Mouse (Mus musculus): ENCODE measurements around the gene Psmb7. TPM values are rescaled to one million over a fixed set of nuclear protein-coding genes. Genes with fewer than 3 reads are reported as not detected.

The Psmb7 gene
- polyA plus RNA-seq, 1 experiment from 2014 or later = 299 TPM

- Histone ChIP-seq H3K36me3 (no peaks in the 10 kb centered on the region), H3K9me3 (no peaks in the 10 kb centered on the region), H3K27me3 (replicated peaks) (0 out of 2 replicates have a peak, but pooled peaks cover 3% of the 10 kb centered on the region), H3K9ac (no peak overlapping the region), H3K4me1 (no peaks in the 10 kb centered on the region), H3K27ac (no peak overlapping the region), H3K4me2 (replicated peaks) (no peak overlapping the region), H3K4me3 (no peak overlapping the region)
- WGBS = 0% methylated on average over 1 of the region's 1 CpGs
- ATAC-seq (ENCODE audit: low FRiP score, low read depth) = no peak
These were observed 17.5 kb upstream of the Psmb7 start for GRCm38 (mm10) chr2:38661398-38661797.

GRCm38 (mm10) chr2:38658338-38658836 is 14.5 kb upstream of the Psmb7 start:
- peak overlapping the region; percentile 31 for H3K4me3 ChIP-seq
- H3K27me3 ChIP-seq (replicated peaks) = 0 out of 2 replicates have a peak, but pooled peaks cover 4% of the 10 kb centered on the region
- H3K9ac ChIP-seq = peak overlapping the region; percentile 38; the same call in 1 of the 2 replicates
- H3K4me1 ChIP-seq = no peaks in the 10 kb centered on the region
- no peak overlapping the region for H3K27ac ChIP-seq
- no peaks in the 10 kb centered on the region for H3K9me3 ChIP-seq
- H3K36me3 ChIP-seq = no peaks in the 10 kb centered on the region
- H3K4me2 ChIP-seq (replicated peaks) = peak overlapping the region; percentile 63
- peak; percentile 92 for ATAC-seq (ENCODE audit: low FRiP score, low read depth)
- WGBS = 0% methylated on average over 24 of the region's 25 CpGs

- Histone ChIP-seq H3K36me3 (no peaks in the 10 kb centered on the region), H3K27me3 (replicated peaks) (0 out of 2 replicates have a peak, but pooled peaks cover 4% of the 10 kb centered on the region), H3K9me3 (no peaks in the 10 kb centered on the region), H3K4me1 (no peaks in the 10 kb centered on the region), H3K4me2 (replicated peaks) (no peak overlapping the region), H3K9ac (no peak overlapping the region), H3K4me3 (no peak overlapping the region), H3K27ac (no peak overlapping the region)
- 72% methylated on average over 2 of the region's 2 CpGs for WGBS
- no peak for ATAC-seq (ENCODE audit: low FRiP score, low read depth)
These were observed 9.8 kb upstream of the Psmb7 start for GRCm38 (mm10) chr2:38653694-38654093.

GRCm38 (mm10) chr2:38653293-38653619 is 9.4 kb upstream of the Psmb7 start:
- Histone ChIP-seq H3K9ac (no peak overlapping the region), H3K4me2 (replicated peaks) (no peak overlapping the region), H3K4me1 (no peaks in the 10 kb centered on the region), H3K4me3 (no peak overlapping the region), H3K36me3 (no peaks in the 10 kb centered on the region), H3K27ac (no peak overlapping the region), H3K9me3 (no peaks in the 10 kb centered on the region), H3K27me3 (replicated peaks) (0 out of 2 replicates have a peak, but pooled peaks cover 4% of the 10 kb centered on the region)
- ATAC-seq (ENCODE audit: low FRiP score, low read depth) = no peak
- 95% methylated on average over 5 of the region's 5 CpGs for WGBS

- Histone ChIP-seq H3K27ac (no peak overlapping the region), H3K9me3 (no peaks in the 10 kb centered on the region), H3K4me1 (no peaks in the 10 kb centered on the region), H3K4me2 (replicated peaks) (no peak overlapping the region), H3K4me3 (no peak overlapping the region), H3K36me3 (no peaks in the 10 kb centered on the region), H3K27me3 (replicated peaks) (0 out of 2 replicates have a peak, but pooled peaks cover 4% of the 10 kb centered on the region), H3K9ac (no peak overlapping the region)
- no peak for ATAC-seq (ENCODE audit: low FRiP score, low read depth)
- 69% methylated on average over 10 of the region's 10 CpGs for WGBS
These were observed 8.8 kb upstream of the Psmb7 start for GRCm38 (mm10) chr2:38652565-38653292.

- Histone ChIP-seq H3K36me3 (no peaks in the 10 kb centered on the region), H3K9ac (no peak overlapping the region), H3K4me1 (0 out of 2 replicates have a peak, but pooled peaks cover 5% of the 10 kb centered on the region), H3K4me3 (no peak overlapping the region), H3K9me3 (no peaks in the 10 kb centered on the region), H3K27me3 (replicated peaks) (0 out of 2 replicates have a peak, but pooled peaks cover 4% of the 10 kb centered on the region), H3K27ac (no peak overlapping the region), H3K4me2 (replicated peaks) (no peak overlapping the region)
- ATAC-seq (ENCODE audit: low FRiP score, low read depth) = no peak
- WGBS = 85% methylated on average over 7 of the region's 7 CpGs
These were observed 8.2 kb upstream of the Psmb7 start for GRCm38 (mm10) chr2:38652098-38652497.

GRCm38 (mm10) chr2:38650340-38650739 is 6.5 kb upstream of the Psmb7 start:
- Histone ChIP-seq H3K4me3 (no peak overlapping the region), H3K27ac (no peak overlapping the region), H3K36me3 (no peaks in the 10 kb centered on the region), H3K9me3 (no peaks in the 10 kb centered on the region), H3K4me2 (replicated peaks) (no peak overlapping the region), H3K9ac (no peak overlapping the region), H3K27me3 (replicated peaks) (no peaks in the 10 kb centered on the region), H3K4me1 (0 out of 2 replicates have a peak, but pooled peaks cover 6% of the 10 kb centered on the region)
- WGBS = 91% methylated on average over 1 of the region's 1 CpGs
- no peak for ATAC-seq (ENCODE audit: low FRiP score, low read depth)

- WGBS = 87% methylated on average over 7 of the region's 7 CpGs
- H3K27me3 ChIP-seq (replicated peaks) = no peaks in the 10 kb centered on the region
- ATAC-seq (ENCODE audit: low FRiP score, low read depth) = no peak
- H3K4me3 ChIP-seq = no peak overlapping the region
- no peak overlapping the region for H3K4me2 ChIP-seq (replicated peaks)
- H3K9ac ChIP-seq = no peak overlapping the region
- peaks cover 12% of the 10 kb centered on the region for H3K4me1 ChIP-seq
- no peak overlapping the region for H3K27ac ChIP-seq
- no peaks in the 10 kb centered on the region for H3K36me3 ChIP-seq
- no peaks in the 10 kb centered on the region for H3K9me3 ChIP-seq
These were observed 3.8 kb upstream of the Psmb7 start for GRCm38 (mm10) chr2:38647661-38648060.

GRCm38 (mm10) chr2:38647201-38647606 is 3.3 kb upstream of the Psmb7 start:
- WGBS = 60% methylated on average over 8 of the region's 8 CpGs
- peak; percentile 46 for ATAC-seq (ENCODE audit: low FRiP score, low read depth)

GRCm38 (mm10) chr2:38645936-38646335 is 2.0 kb upstream of the Psmb7 start:
- Histone ChIP-seq H3K27ac (no peak overlapping the region), H3K4me3 (no peak overlapping the region), H3K9ac (no peak overlapping the region), H3K4me1 (peaks cover 12% of the 10 kb centered on the region), H3K36me3 (peaks cover 11% of the 10 kb centered on the region), H3K27me3 (replicated peaks) (no peaks in the 10 kb centered on the region), H3K9me3 (no peaks in the 10 kb centered on the region), H3K4me2 (replicated peaks) (no peak overlapping the region)
- peak; percentile 19; the same call in 1 of the 2 replicates for ATAC-seq (ENCODE audit: low FRiP score, low read depth)
- 2% methylated on average over 3 of the region's 3 CpGs for WGBS

More at GRCm38 (mm10) chr2:38647201-38647606, 3.3 kb upstream of the Psmb7 start:
- Histone ChIP-seq H3K9me3 (no peaks in the 10 kb centered on the region), H3K4me3 (no peak overlapping the region), H3K27me3 (replicated peaks) (no peaks in the 10 kb centered on the region), H3K36me3 (no peaks in the 10 kb centered on the region), H3K4me1 (peaks cover 12% of the 10 kb centered on the region), H3K9ac (no peak overlapping the region), H3K27ac (no peak overlapping the region), H3K4me2 (replicated peaks) (no peak overlapping the region)

GRCm38 (mm10) chr2:38641761-38642160 is 2.1 kb downstream of the Psmb7 start:
- H3K36me3 ChIP-seq = peaks cover 43% of the 10 kb centered on the region
- ATAC-seq (ENCODE audit: low FRiP score, low read depth) = no peak
- H3K27me3 ChIP-seq (replicated peaks) = no peaks in the 10 kb centered on the region
- H3K4me1 ChIP-seq = peaks cover 5% of the 10 kb centered on the region
- no peak overlapping the region for H3K4me3 ChIP-seq
- H3K9me3 ChIP-seq = no peaks in the 10 kb centered on the region
- no peak overlapping the region for H3K9ac ChIP-seq
- WGBS = 100% methylated on average over 1 of the region's 1 CpGs
- H3K27ac ChIP-seq = no peak overlapping the region
- no peak overlapping the region for H3K4me2 ChIP-seq (replicated peaks)

GRCm38 (mm10) chr2:38637716-38638267 is 6.1 kb downstream of the Psmb7 start:
- H3K4me2 ChIP-seq (replicated peaks) = no peak overlapping the region
- peaks cover 73% of the 10 kb centered on the region for H3K36me3 ChIP-seq
- 81% methylated on average over 4 of the region's 4 CpGs for WGBS
- H3K9ac ChIP-seq = no peak overlapping the region
- no peaks in the 10 kb centered on the region for H3K27me3 ChIP-seq (replicated peaks)
- H3K4me1 ChIP-seq = peaks cover 2% of the 10 kb centered on the region
- no peak overlapping the region for H3K27ac ChIP-seq
- ATAC-seq (ENCODE audit: low FRiP score, low read depth) = no peak
- H3K9me3 ChIP-seq = no peaks in the 10 kb centered on the region
- H3K4me3 ChIP-seq = no peak overlapping the region

Measured in neural tube, embryonic 12.5 days (tissue).